Mouse (Mus musculus): ENCODE measurements around the gene Tpo.

Tpo gene

GRCm38 (mm10) chr12:30076316-30076715 is 56.1 kb downstream of the Tpo start:
- DNase-seq, result no peak

- DNase-seq, result no peak
These were observed 63.1 kb downstream of the Tpo start for GRCm38 (mm10) chr12:30069321-30069720.

- DNase-seq, result no peak
These were observed 64.6 kb downstream of the Tpo start for GRCm38 (mm10) chr12:30067806-30068205.

- DNase-seq, result no peak
These were observed 70.3 kb downstream of the Tpo start for GRCm38 (mm10) chr12:30062118-30062505.

GRCm38 (mm10) chr12:30061503-30062117 is 70.8 kb downstream of the Tpo start:
- no peak for DNase-seq

GRCm38 (mm10) chr12:30058044-30058443 is 74.4 kb downstream of the Tpo start:
- DNase-seq, result no peak

- DNase-seq, result no peak
These were observed 77.5 kb downstream of the Tpo start for GRCm38 (mm10) chr12:30054761-30055540.

GRCm38 (mm10) chr12:30050235-30050634 is 82.2 kb downstream of the Tpo start:
- DNase-seq, result peak; percentile 22

GRCm38 (mm10) chr12:30049818-30050217 is 82.6 kb downstream of the Tpo start:
- no peak for DNase-seq

- DNase-seq, result no peak
These were observed 83.6 kb downstream of the Tpo start for GRCm38 (mm10) chr12:30048848-30049247.

- no peak for DNase-seq
These were observed 92.3 kb downstream of the Tpo start for GRCm38 (mm10) chr12:30040150-30040549.

- peak; percentile 20 for DNase-seq
These were observed 92.9 kb downstream of the Tpo start for GRCm38 (mm10) chr12:30039565-30039964.

- DNase-seq, result peak; percentile 11
These were observed 95.8 kb downstream of the Tpo start for GRCm38 (mm10) chr12:30036569-30037055.

- DNase-seq, result no peak
These were observed 96.4 kb downstream of the Tpo start for GRCm38 (mm10) chr12:30035841-30036568.

GRCm38 (mm10) chr12:30035406-30035805 is 97.0 kb downstream of the Tpo start:
- no peak for DNase-seq

- DNase-seq, result no peak
These were observed 97.7 kb downstream of the Tpo start for GRCm38 (mm10) chr12:30034681-30035080.

GRCm38 (mm10) chr12:30030571-30030970 is 101.9 kb downstream of the Tpo start:
- DNase-seq, result no peak

GRCm38 (mm10) chr12:30029111-30029510 is 103.3 kb downstream of the Tpo start:
- DNase-seq, result no peak

- no peak for DNase-seq
These were observed 104.6 kb downstream of the Tpo start for GRCm38 (mm10) chr12:30027721-30028340.

- DNase-seq, result no peak
These were observed 108.1 kb downstream of the Tpo start for GRCm38 (mm10) chr12:30024264-30024825.

GRCm38 (mm10) chr12:30023491-30023890 is 108.9 kb downstream of the Tpo start:
- DNase-seq, result no peak

- DNase-seq, result no peak
These were observed 112.0 kb downstream of the Tpo start for GRCm38 (mm10) chr12:30020447-30020846.

GRCm38 (mm10) chr12:30017131-30017530 is 115.3 kb downstream of the Tpo start:
- no peak for DNase-seq

Measured in cerebellum, adult 9-11 months (tissue).